Mouse (Mus musculus) splenic B cell, adult 2 months (primary cell): ENCODE measurements around the gene Epha4.

Experiments used
- DNase-seq: peaks from one replicate; pipeline ENCODE4 v3.0.0-alpha.2; 2011; ENCODE audit warnings: low read depth, low spot score
- H3K27me3 ChIP-seq: 2 replicates; pipeline ENCODE4 v1.6.1; 2012; ENCODE audit warnings: mild to moderate bottlenecking, low read length, moderate library complexity, mixed read lengths; ENCODE audit not compliant: control insufficient read depth, poor library complexity, insufficient read depth, severe bottlenecking
- H3K36me3 ChIP-seq: 2 replicates; pipeline ENCODE4 v1.6.1; 2012; ENCODE audit warnings: mild to moderate bottlenecking, low read length, moderate library complexity, mixed read lengths; ENCODE audit not compliant: control insufficient read depth, poor library complexity, insufficient read depth, severe bottlenecking

Gene Epha4

GRCm38 (mm10) chr1:77514963-77515650 lies at the start of gene Epha4:
Gene Epha4 (minus strand): TSS chr1:77515088.
- no peak for DNase-seq
- Histone ChIP-seq H3K36me3 (no peaks in the 10 kb centered on the region), H3K27me3 (no peaks in the 10 kb centered on the region)

DNA sequence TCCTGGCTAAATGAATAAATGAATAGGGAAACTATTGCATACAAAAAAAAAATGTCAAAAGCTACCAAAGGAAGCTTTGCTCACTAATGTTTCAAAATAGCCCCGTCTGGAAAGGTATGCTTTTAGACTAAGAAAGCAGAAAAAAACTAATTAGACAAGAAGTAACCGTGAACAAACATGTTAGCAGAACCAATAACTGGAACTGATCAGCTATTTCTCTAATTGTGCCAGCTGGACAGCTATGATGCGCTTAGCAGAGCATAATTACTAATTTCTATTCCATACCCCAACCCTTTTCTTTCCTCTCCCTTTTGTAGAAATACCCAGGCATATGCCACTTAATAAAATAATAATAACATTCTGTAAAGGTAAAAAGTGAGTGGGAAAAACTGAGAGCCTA lies 41.3 kb upstream of the Epha4 start:
- no peaks in the 10 kb centered on the region for H3K36me3 ChIP-seq
- H3K27me3 ChIP-seq = no peaks in the 10 kb centered on the region
- no peak for DNase-seq

- no peak for DNase-seq
- Histone ChIP-seq H3K27me3 (no peaks in the 10 kb centered on the region), H3K36me3 (no peaks in the 10 kb centered on the region)
Measured at GRCm38 (mm10) chr1:77551927-77552326, 37.0 kb upstream of the Epha4 start.

- H3K27me3 ChIP-seq = no peaks in the 10 kb centered on the region
Measured at GRCm38 (mm10) chr1:77545722-77546121, 30.8 kb upstream of the Epha4 start.

DNA sequence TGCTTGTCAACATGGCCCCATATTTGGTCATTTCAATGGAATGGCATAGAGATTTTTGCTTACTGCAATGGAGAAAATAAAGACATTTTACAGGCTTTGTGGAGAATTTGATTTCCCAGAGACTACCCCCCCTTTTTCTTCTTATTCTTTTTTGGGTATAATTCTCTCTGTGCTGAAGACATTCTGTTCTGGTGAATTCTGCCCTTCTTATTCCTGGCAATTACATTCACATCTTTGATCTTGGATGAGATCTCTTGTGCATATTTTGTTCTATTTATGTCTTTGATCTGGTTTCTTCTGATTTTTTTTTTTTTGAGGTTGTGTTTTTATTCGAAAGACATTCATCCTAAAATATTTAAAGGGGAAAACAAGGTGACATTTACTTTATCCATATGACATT lies 30.1 kb upstream of the Epha4 start:
- DNase-seq = no peak
- no peaks in the 10 kb centered on the region for H3K27me3 ChIP-seq
- no peaks in the 10 kb centered on the region for H3K36me3 ChIP-seq

More at GRCm38 (mm10) chr1:77545722-77546121, 30.8 kb upstream of the Epha4 start:
- no peak for DNase-seq
- no peaks in the 10 kb centered on the region for H3K36me3 ChIP-seq

DNA sequence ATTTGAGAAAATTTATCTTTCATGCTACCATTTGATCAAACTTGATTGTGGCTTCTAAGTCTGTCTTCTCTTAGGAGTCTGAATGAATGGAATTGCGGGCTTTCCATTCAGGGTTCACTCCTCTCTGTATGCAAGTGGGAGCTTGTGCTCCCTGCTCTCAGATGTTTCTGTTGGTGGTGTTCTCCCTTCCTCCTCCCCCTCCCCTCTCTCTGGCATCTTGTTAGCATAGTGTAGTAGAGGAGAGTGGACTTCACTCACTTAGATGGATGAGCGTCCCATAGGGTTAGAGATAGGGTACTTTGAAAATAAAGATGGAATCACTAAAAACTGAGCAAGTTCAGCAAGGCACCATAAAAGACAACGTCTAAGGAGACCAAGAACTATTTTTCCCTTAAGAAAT lies 29.4 kb upstream of the Epha4 start:
- no peaks in the 10 kb centered on the region for H3K36me3 ChIP-seq
- H3K27me3 ChIP-seq = no peaks in the 10 kb centered on the region

GRCm38 (mm10) chr1:77539945-77540344 lies 25.1 kb upstream of the Epha4 start:
- H3K36me3 ChIP-seq = no peaks in the 10 kb centered on the region
- no peak for DNase-seq
- no peaks in the 10 kb centered on the region for H3K27me3 ChIP-seq

More for the DNA sequence above, 29.4 kb upstream of the Epha4 start:
- no peak for DNase-seq

- Histone ChIP-seq H3K36me3 (no peaks in the 10 kb centered on the region), H3K27me3 (no peaks in the 10 kb centered on the region)
- no peak for DNase-seq
Measured at GRCm38 (mm10) chr1:77538559-77538958, 23.7 kb upstream of the Epha4 start.

DNA sequence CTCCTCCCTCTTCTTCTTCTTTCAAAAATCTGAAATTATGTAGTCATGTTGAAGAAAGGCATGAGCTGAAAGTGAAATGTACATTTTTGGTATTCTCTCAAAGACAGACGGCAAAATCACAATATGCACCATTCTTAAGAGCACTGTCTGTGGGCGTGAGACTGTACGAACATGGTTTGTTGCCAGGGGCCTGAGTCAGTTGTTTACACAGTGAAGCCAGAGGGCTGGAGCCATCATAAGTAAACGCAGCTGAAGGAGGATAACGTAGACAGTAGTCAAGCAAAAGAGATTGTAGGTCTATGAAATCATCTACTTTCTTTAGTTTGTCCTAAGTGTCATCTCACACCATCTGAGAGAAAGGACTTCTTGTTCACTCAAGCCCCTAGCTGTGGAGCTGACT lies 21.0 kb upstream of the Epha4 start:
- no peaks in the 10 kb centered on the region for H3K36me3 ChIP-seq
- no peak for DNase-seq
- H3K27me3 ChIP-seq = no peaks in the 10 kb centered on the region

DNA sequence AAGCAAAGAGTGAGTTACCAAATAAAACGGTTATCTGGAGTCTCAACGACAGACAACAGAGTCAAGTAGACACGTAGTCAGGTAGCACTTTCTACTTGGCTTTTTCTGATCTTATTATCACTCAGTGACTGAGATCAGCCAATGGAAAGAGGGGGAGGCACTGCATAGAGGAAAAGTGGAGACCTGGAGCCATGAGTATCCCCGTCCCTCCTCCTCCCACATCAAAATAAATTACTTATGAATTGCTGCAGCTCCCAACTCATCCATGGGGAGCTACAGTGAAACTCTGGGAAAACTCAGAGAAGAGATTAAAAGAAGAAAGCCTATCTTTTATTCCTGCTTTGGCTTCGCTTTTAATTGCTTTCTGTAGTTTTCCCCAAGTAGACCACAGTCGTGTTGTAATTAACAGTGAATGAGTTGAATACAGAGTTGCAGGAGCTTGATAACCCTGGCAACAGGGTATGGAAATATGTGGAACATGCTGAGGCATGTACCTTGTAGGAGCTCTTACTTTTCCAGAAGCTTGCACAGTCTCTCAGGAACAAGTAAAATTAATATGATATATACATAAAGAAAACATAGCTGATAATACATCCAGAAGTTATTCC lies 17.8 kb upstream of the Epha4 start:
- Histone ChIP-seq H3K36me3 (no peaks in the 10 kb centered on the region), H3K27me3 (no peaks in the 10 kb centered on the region)
- no peak for DNase-seq

DNA sequence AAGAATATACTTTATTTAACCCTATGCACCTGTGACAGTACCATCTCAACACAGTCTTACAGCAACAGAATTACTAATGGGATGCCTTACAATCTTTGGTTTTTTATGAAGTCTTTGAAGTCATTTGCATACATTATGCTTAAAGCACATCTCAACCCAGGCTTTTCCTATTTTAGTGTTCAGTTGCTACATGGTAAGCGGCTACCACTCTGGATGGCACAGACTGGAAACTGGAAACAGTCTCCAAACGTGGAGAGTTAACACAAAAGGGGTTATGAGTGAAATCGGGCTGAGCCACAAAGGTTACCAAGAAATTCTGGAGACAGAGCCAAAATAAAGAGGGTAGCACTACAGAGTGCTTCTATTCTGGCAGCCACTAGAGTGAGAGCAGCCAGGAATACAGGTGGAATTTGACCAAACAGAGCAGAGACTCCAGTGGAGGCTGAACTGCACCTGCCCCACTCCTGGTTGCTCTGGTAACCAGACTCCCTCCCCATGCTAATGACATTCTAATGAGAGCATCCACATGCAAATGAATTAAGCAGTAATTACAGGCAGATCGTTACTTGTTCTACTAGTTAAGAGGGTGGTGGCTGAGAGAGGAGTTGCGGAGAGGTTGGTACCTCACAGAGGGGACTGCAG lies 17.2 kb upstream of the Epha4 start:
- Histone ChIP-seq H3K36me3 (no peaks in the 10 kb centered on the region), H3K27me3 (no peaks in the 10 kb centered on the region)
- DNase-seq = no peak

DNA sequence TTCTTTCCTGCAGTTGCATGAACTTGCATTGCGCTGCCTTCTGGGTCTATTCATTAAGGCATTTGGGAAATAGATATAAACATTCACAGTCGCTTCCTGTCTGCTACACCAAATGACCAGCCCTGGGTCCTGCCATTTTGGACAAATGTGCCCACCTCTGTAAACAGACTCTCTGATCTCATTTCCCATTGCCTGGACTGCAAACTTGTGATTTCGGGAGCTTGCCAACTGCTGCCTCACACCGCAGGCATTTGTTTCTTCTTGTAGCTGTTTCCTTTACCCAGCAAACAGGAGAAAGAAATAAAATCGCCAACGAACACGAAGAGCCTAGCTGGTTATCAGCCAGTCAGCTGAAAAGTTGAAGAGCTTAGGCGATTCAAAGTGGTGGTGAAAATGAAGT lies 10.2 kb upstream of the Epha4 start:
- no peak for DNase-seq

GRCm38 (mm10) chr1:77523354-77523753 lies 8.5 kb upstream of the Epha4 start:
- Histone ChIP-seq H3K36me3 (no peaks in the 10 kb centered on the region), H3K27me3 (no peaks in the 10 kb centered on the region)
- no peak for DNase-seq

More for the DNA sequence above, 10.2 kb upstream of the Epha4 start:
- no peaks in the 10 kb centered on the region for H3K27me3 ChIP-seq
- H3K36me3 ChIP-seq = no peaks in the 10 kb centered on the region

DNA sequence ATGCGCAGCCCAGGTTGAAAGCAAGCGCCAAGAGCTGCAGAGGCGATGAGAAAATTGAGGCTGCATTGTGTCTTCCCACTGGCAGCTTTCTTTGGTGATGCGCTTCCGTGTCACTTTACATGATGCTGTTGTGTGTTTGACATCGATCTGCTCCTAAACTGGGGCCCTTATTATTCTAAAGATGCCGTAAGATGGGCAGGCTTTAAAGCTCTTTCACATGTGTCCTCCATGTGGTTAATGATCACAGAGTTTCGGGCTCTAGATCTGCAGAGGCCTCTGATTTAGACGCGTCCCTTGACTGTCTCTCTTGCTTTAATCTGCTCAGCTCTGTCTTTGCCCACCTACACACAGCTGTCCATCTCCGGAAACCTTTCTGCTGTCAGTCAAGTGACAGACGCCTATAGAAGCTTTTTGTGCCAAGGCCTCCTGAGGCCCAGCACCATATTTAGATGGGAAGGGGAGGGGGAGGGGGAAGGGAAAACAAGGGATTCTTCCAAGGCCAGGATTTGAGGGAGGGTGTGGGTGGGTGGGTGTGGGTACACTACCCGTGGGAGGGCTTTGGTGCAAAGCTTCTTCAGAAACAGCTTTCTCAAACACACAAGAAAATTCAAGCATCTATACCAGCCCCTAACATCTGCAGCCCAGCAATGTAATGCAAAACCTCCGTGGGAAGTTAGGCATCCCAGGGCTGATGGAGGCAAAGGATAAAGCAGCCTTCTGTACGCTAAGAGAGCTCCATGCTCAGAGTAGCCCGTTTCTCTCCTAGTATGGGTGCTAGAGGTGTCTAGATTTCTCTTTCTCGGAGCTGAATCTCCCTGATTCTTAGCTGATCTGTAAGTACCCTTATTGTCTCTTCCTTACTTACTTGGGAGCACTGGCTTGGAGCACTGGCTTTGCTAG lies 7.0 kb upstream of the Epha4 start:
- no peaks in the 10 kb centered on the region for H3K36me3 ChIP-seq
- DNase-seq = no peak
- no peaks in the 10 kb centered on the region for H3K27me3 ChIP-seq

DNA sequence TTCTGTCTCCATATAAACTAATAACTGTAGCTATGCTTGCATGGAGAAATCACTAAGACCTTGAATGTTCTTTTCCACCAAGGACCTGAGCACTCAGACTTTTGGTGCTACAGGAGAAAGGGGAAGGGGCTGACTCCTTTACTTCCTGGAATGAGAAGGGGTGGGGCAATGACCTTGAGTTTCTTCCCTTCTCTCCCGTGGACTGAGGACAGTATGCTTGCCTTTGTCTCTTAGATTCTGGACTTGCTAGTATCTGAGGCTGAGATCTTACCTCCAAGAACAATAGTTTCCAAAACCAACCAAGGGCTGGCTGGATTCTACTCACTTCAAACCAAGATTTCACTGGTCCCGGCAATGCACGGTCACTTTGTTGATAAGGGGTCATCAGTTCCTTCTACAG lies 3.8 kb upstream of the Epha4 start:
- Histone ChIP-seq H3K27me3 (no peaks in the 10 kb centered on the region), H3K36me3 (no peaks in the 10 kb centered on the region)
- DNase-seq = no peak
